10 mouse cellular contexts compared by ENCODE assay signal in the genomic region with DNA sequence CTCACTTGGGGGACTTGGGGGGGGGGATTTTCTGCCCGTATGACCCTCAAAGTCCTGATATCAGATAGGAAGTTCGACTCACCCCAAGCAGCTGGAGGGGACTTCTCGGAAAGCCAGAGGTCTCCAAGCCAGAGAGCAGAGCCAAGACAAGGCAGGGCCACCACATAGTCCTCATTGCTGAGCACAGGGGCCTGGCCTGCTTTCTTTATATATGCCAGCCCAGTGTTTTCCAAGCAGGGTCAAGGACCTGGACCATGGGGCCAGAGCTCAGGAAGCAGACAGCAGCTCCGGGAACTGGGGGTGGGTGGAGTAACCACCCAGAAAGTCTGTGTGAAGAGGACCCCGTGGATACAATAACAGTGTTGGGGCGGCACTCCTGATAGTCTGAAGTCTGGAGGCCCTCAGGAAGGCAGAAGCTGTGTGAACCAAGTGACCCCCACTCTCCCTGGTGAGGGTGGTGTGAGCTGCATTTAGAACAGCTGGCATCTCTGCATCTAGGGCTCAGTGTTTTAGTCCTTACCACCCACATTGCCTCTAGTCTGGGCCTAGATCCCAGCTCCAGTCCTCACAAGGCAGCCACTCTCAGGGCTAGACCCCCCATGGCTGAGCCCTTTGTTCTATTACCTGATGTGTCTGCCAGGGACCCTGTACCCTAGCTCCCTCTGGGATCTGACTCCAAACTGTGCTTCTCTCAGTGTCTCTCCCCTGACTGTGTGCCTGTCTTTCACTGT. TPM values are rescaled to one million over a fixed set of nuclear protein-coding genes. Genes with fewer than 3 reads are reported as not detected.
DNase-seq lines count a peak whose midpoint lies in the region; TF ChIP-seq lines count a peak whose summit lies in the region.
"Had no signal": no experiment of that assay in that cellular context is flagged by ENCODE, and none has a peak within 500 bp of the region (broad histone marks: within the 10 kb centered on the region; RNA-seq: fewer than 3 reads in every experiment).

A gene (minus strand): TSS at position 386 of the 731 bp plus-strand sequence.

- 47% methylated on average over 6 of the region's 6 CpGs for WGBS in olfactory bulb, adult 2 months

- H3K4me3 ChIP-seq in olfactory bulb, adult 2 months (ENCODE audit: insufficient read depth, low read depth, low read length) = no peak within 1 kb of the TSS
- H3K4me3 ChIP-seq: embryonic facial prominence, embryonic 13.5 days; neural tube, embryonic 13.5 days had no signal

- TF ChIP-seq POLR2A in olfactory bulb, adult 2 months (IDR thresholded peaks at IDR 0.05; ENCODE audit: insufficient read depth, low read depth, low read length) = no peak

- DNase-seq in layer of hippocampus, adult 11-12 months (ENCODE audit: low spot score) = peak; percentile 35
- DNase-seq in layer of hippocampus, adult 9-10 months (ENCODE audit: low spot score) = no peak
- peak; percentile 3 to 14 for DNase-seq in cerebellum, postnatal 36 days
- DNase-seq in layer of hippocampus, postnatal 14 days (ENCODE audit: low spot score in 2 of 2) = peak; percentile 29 to 63
- DNase-seq in natural killer cell, adult 2 months (ENCODE audit: low spot score in 2 of 2) = no peak
- no peak for DNase-seq in thymus, postnatal 14 days
- DNase-seq: kidney, adult 9 months had no signal

- no peak for TF ChIP-seq CTCF in olfactory bulb, adult 2 months (IDR thresholded peaks at IDR 0.05; ENCODE audit: insufficient read depth, low read depth, low read length)

- peaks cover 5% of the 10 kb centered on the region; the same call in 1 of the 2 replicates for H3K4me1 ChIP-seq in olfactory bulb, adult 2 months (ENCODE audit: control insufficient read depth, insufficient read depth, low read length)
- H3K4me1 ChIP-seq: embryonic facial prominence, embryonic 13.5 days had no signal

- H3K27ac ChIP-seq in olfactory bulb, adult 2 months (ENCODE audit: insufficient read depth, low read depth, low read length) = peak within 1 kb of the TSS; percentile 38
- H3K27ac ChIP-seq: embryonic facial prominence, embryonic 13.5 days; neural tube, embryonic 13.5 days had no signal

RNA-seq across cellular contexts. Expression of the gene that starts here (rescaled TPM):
- total RNA-seq in layer of hippocampus, postnatal 14 days (2021) = 10 to 100 TPM; 18.2 to 19.0 TPM
- polyA plus RNA-seq in olfactory bulb, adult 2 months (2012; ENCODE audit: insufficient read depth, insufficient read length, low replicate concordance, missing spikeins) = not detected in 2 replicates
- polyA plus RNA-seq: embryonic facial prominence, embryonic 13.5 days had no signal

Comparison
In these comparisons a context has a peak if more than half of its experiments do, and no peak if none do; other contexts are left out.
1. DNase-seq: peak in layer of hippocampus, adult 11-12 months (single experiment), cerebellum, postnatal 36 days (2 of 2) and layer of hippocampus, postnatal 14 days (2 of 2); none in layer of hippocampus, adult 9-10 months (single experiment), natural killer cell, adult 2 months (0 of 2) and thymus, postnatal 14 days (single experiment).